Mouse (Mus musculus): Measurements from ENCODE around the gene Gal3st1. TPM values are rescaled to one million over a fixed set of nuclear protein-coding genes. Genes with fewer than 3 reads are reported as not detected.

The Gal3st1 gene
- polyA plus RNA-seq, 1 experiment = 2.1 TPM

GRCm38 (mm10) chr11:4046526-4046925 lies 63.1 kb downstream of the Gal3st1 start:
- H3K36me3 ChIP-seq (ENCODE audit: control insufficient read depth, insufficient read depth, low read length) = no peaks in the 10 kb centered on the region
- 83% methylated on average over 5 of the region's 5 CpGs for WGBS
- no peak for DNase-seq
- H3K4me1 ChIP-seq (replicated peaks; ENCODE audit: control insufficient read depth, insufficient read depth, low read length) = no peaks in the 10 kb centered on the region
- no peak overlapping the region for H3K27ac ChIP-seq (ENCODE audit: control insufficient read depth, insufficient read depth, low read length)
- TF ChIP-seq CTCF (IDR thresholded peaks at IDR 0.05; ENCODE audit: borderline replicate concordance, control insufficient read depth, extremely low read depth, insufficient read depth, low read length, poor library complexity) = no peak
- no peak for TF ChIP-seq POLR2A (IDR thresholded peaks at IDR 0.05; ENCODE audit: control insufficient read depth, extremely low read depth, insufficient read depth, low read length, poor library complexity)
- H3K27me3 ChIP-seq (ENCODE audit: control insufficient read depth, insufficient read depth, low read length) = no peaks in the 10 kb centered on the region
- H3K4me3 ChIP-seq (ENCODE audit: control insufficient read depth, insufficient read depth, low read length) = no peak overlapping the region

DNA sequence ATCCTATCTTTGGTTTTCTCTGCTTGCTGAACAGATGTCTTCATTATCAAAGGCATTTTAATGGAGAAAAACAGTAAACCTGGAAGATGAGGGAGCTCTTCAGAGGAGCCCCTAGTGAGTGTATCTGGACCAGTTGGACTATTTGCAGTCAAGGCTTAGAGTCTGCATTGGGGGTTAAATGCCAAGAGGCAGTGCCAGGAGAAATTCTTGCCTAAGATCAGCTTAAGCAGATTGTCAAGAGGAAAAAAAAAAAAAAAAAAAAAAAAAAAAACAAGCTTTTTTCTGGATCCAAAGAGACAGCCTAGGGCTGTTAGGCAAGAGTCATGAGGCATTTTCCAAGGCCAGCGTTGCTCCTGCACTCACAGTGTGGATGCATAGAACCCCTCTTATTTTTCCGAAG lies 64.3 kb downstream of the Gal3st1 start:
- Histone ChIP-seq H3K4me3 (ENCODE audit: control insufficient read depth, insufficient read depth, low read length) (no peak overlapping the region), H3K36me3 (ENCODE audit: control insufficient read depth, insufficient read depth, low read length) (no peaks in the 10 kb centered on the region), H3K27me3 (ENCODE audit: control insufficient read depth, insufficient read depth, low read length) (no peaks in the 10 kb centered on the region), H3K4me1 (replicated peaks; ENCODE audit: control insufficient read depth, insufficient read depth, low read length) (no peaks in the 10 kb centered on the region), H3K27ac (ENCODE audit: control insufficient read depth, insufficient read depth, low read length) (no peak overlapping the region)
- DNase-seq = no peak
- WGBS = 91% methylated on average over 2 of the region's 2 CpGs
- no peak for TF ChIP-seq CTCF (IDR thresholded peaks at IDR 0.05; ENCODE audit: borderline replicate concordance, control insufficient read depth, extremely low read depth, insufficient read depth, low read length, poor library complexity)
- TF ChIP-seq POLR2A (IDR thresholded peaks at IDR 0.05; ENCODE audit: control insufficient read depth, extremely low read depth, insufficient read depth, low read length, poor library complexity) = no peak

GRCm38 (mm10) chr11:4048438-4048837 lies 65.0 kb downstream of the Gal3st1 start:
- no peak for DNase-seq
- Histone ChIP-seq H3K27ac (ENCODE audit: control insufficient read depth, insufficient read depth, low read length) (no peak overlapping the region), H3K27me3 (ENCODE audit: control insufficient read depth, insufficient read depth, low read length) (no peaks in the 10 kb centered on the region), H3K4me1 (replicated peaks; ENCODE audit: control insufficient read depth, insufficient read depth, low read length) (no peaks in the 10 kb centered on the region), H3K36me3 (ENCODE audit: control insufficient read depth, insufficient read depth, low read length) (no peaks in the 10 kb centered on the region), H3K4me3 (ENCODE audit: control insufficient read depth, insufficient read depth, low read length) (no peak overlapping the region)
- TF ChIP-seq CTCF (IDR thresholded peaks at IDR 0.05; ENCODE audit: borderline replicate concordance, control insufficient read depth, extremely low read depth, insufficient read depth, low read length, poor library complexity) (no peak), POLR2A (IDR thresholded peaks at IDR 0.05; ENCODE audit: control insufficient read depth, extremely low read depth, insufficient read depth, low read length, poor library complexity) (no peak)
- 91% methylated on average over 6 of the region's 6 CpGs for WGBS

Other genes with a start within 250 kb of the Gal3st1 start
- gene Osbp2, start 119.7 kb upstream of the Gal3st1 start, polyA plus RNA-seq (2012; rRNA removed) = 0.27 and 1.1 TPM in 2 replicates
- 0.07 TPM in 1 of 2 replicates, not detected in the other for gene 4921536K21Rik, start 88.5 kb upstream of the Gal3st1 start, polyA plus RNA-seq (2012; rRNA removed)
- gene Dusp18, start 88.4 kb upstream of the Gal3st1 start, polyA plus RNA-seq (2012; rRNA removed) = 1.1 and 2.4 TPM in 2 replicates
- gene Slc35e4, start 69.0 kb upstream of the Gal3st1 start, polyA plus RNA-seq (2012; rRNA removed) = 3.6 and 3.9 TPM in 2 replicates
- gene Tcn2, start 51.5 kb upstream of the Gal3st1 start, polyA plus RNA-seq (2012; rRNA removed) = 49.4 and 60.3 TPM in 2 replicates
- 53.1 and 55.6 TPM in 2 replicates for gene Pes1, start 19.7 kb upstream of the Gal3st1 start, polyA plus RNA-seq (2012; rRNA removed)
- not detected in 2 replicates for gene 4930556J24Rik, start 6.9 kb upstream of the Gal3st1 start, polyA plus RNA-seq (2012; rRNA removed)
- gene Sec14l4, start 47.8 kb downstream of the Gal3st1 start, polyA plus RNA-seq (2012; rRNA removed) = 0.44 and 0.85 TPM in 2 replicates
- 0.49 and 0.52 TPM in 2 replicates for gene Sec14l3, start 81.2 kb downstream of the Gal3st1 start, polyA plus RNA-seq (2012; rRNA removed)
- 7.0 and 11.6 TPM in 2 replicates for gene Mtfp1, start 111.8 kb downstream of the Gal3st1 start, polyA plus RNA-seq (2012; rRNA removed)
- 0.42 and 1.1 TPM in 2 replicates for gene Sec14l2, start 139.8 kb downstream of the Gal3st1 start, polyA plus RNA-seq (2012; rRNA removed)
- gene Rnf215, start 151.6 kb downstream of the Gal3st1 start, polyA plus RNA-seq (2012; rRNA removed) = 27.0 and 29.4 TPM in 2 replicates
- gene Ccdc157, start 176.7 kb downstream of the Gal3st1 start, polyA plus RNA-seq (2012; rRNA removed) = 5.4 and 7.8 TPM in 2 replicates
- 79.9 and 91.6 TPM in 2 replicates for gene Sf3a1, start 176.7 kb downstream of the Gal3st1 start, polyA plus RNA-seq (2012; rRNA removed)
- gene Tbc1d10a, start 203.2 kb downstream of the Gal3st1 start, polyA plus RNA-seq (2012; rRNA removed) = 98.1 and 112 TPM in 2 replicates
- gene Castor1, start 234.6 kb downstream of the Gal3st1 start, polyA plus RNA-seq (2012; rRNA removed) = 23.3 and 34.5 TPM in 2 replicates